Mouse (Mus musculus): ENCODE measurements around the gene Rps2. TPM values are rescaled to one million over a fixed set of nuclear protein-coding genes. Genes with fewer than 3 reads are reported as not detected.

Gene Rps2
- total RNA-seq, 2 experiments from 2014 or later = 284 to 288 TPM

GRCm38 (mm10) chr17:24752415-24753394 lies 34.8 kb downstream of the Rps2 start, which contains the start of gene Hs3st6:
Hs3st6 (plus strand) TSS chr17:24752988.
- no peak for DNase-seq (ENCODE audit: extremely low spot score in 1 of 2, low spot score in 2 of 2)
- TF ChIP-seq CTCF (IDR thresholded peaks at IDR 0.05) = no peak
- intact Hi-C loops (cut with DNase I) = no loop called here

GRCm38 (mm10) chr17:24757394-24757793 lies 39.5 kb downstream of the Rps2 start:
- no peak for DNase-seq (ENCODE audit: extremely low spot score in 1 of 2, low spot score in 2 of 2)
- H3K4me3 ChIP-seq = no peak overlapping the region
- H3K27ac ChIP-seq = no peak overlapping the region
- intact Hi-C loops (cut with DNase I) = no loop called here
- TF ChIP-seq CTCF (IDR thresholded peaks at IDR 0.05) = no peak

More at GRCm38 (mm10) chr17:24752415-24753394, 34.8 kb downstream of the Rps2 start, which contains the start of gene Hs3st6:
- peak within 1 kb of the TSS; percentile 41 for H3K4me3 ChIP-seq
- H3K27ac ChIP-seq = no peak within 1 kb of the TSS

- intact Hi-C loops (cut with DNase I) = no loop called here
- no peak for TF ChIP-seq CTCF (IDR thresholded peaks at IDR 0.05)
- Histone ChIP-seq H3K4me3 (no peak overlapping the region), H3K27ac (no peak overlapping the region)
- DNase-seq (ENCODE audit: extremely low spot score in 1 of 2, low spot score in 2 of 2) = no peak
Measured at GRCm38 (mm10) chr17:24761121-24761520, 43.2 kb downstream of the Rps2 start.

DNA sequence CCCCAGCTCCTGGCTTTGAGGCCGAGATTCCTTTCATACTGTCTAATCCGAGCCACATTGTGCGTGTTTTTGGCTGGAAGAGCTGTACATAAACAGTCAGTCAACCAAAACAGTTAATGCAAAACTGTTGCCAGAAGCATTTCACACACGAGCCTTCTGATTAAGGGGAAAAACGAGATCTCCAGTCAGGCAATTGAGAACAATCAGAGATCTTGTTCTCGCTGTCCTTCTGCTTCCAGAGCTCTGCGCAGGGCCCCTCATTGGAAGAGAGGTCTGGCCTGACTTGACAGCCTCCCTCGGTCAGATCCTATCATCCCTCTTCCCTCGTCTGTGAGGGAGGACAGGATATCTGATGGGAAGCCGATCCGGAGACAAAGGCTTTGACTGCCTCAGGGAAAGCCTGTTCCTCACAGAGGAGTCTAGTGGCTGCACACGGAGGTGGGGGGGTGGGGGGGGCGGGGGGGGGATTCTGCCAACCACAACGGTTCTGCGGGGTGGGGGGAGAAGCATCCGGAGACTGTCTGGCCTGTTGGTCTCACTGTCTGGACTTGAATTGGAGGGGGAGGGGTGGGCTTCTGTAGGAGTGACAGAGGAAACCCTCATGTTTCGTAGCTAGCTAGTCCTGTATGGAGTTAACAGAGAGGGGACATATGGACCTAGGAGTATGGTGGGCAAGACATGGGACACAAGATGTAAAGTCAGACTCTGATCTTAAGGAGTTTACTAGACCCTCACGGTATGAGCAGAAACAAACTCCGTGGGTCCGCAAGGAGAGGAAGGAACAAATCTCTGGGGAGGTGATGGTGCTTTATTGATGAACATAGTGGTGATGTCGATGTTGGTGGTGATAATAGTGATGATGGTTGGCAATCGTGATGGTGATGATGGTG lies 47.3 kb downstream of the Rps2 start:
- intact Hi-C loops (cut with DNase I) = no loop called here
- DNase-seq (ENCODE audit: extremely low spot score in 1 of 2, low spot score in 2 of 2) = no peak
- no peak overlapping the region for H3K4me3 ChIP-seq
- no peak for TF ChIP-seq CTCF (IDR thresholded peaks at IDR 0.05)
- H3K27ac ChIP-seq = no peak overlapping the region

- no peak for TF ChIP-seq CTCF (IDR thresholded peaks at IDR 0.05)
- DNase-seq (ENCODE audit: extremely low spot score in 1 of 2, low spot score in 2 of 2) = no peak
- Histone ChIP-seq H3K4me3 (no peak overlapping the region), H3K27ac (no peak overlapping the region)
- intact Hi-C loops (cut with DNase I) = no loop called here
Measured at GRCm38 (mm10) chr17:24766266-24766875, 48.5 kb downstream of the Rps2 start.

GRCm38 (mm10) chr17:24769146-24769545 lies 51.2 kb downstream of the Rps2 start:
- intact Hi-C loops (cut with DNase I) = no loop called here

More at GRCm38 (mm10) chr17:24769146-24769545, 51.2 kb downstream of the Rps2 start:
- no peak for DNase-seq (ENCODE audit: extremely low spot score in 1 of 2, low spot score in 2 of 2)
- H3K27ac ChIP-seq = no peak overlapping the region
- no peak overlapping the region for H3K4me3 ChIP-seq
- TF ChIP-seq CTCF (IDR thresholded peaks at IDR 0.05) = no peak

Other genes with a start within 250 kb of the Rps2 start
- 10 to 100 TPM; 37.7 to 41.7 TPM for gene E4f1, start 247.8 kb upstream of the Rps2 start, total RNA-seq (2021)
- 10 to 100 TPM; 65.8 to 69.6 TPM for gene Pgp, start 247.7 kb upstream of the Rps2 start, total RNA-seq (2021)
- gene Bricd5, start 244.2 kb upstream of the Rps2 start, total RNA-seq (2021) = 1 to 10 TPM; 1.7 to 1.9 TPM
- gene Mlst8, start 239.0 kb upstream of the Rps2 start, total RNA-seq (2021) = 10 to 100 TPM; 34.5 to 37.1 TPM
- gene Caskin1, start 229.5 kb upstream of the Rps2 start, total RNA-seq (2021) = 100 to 1,000 TPM; 134 to 144 TPM
- 10 to 100 TPM; 81.3 to 85.3 TPM for gene Traf7, start 190.2 kb upstream of the Rps2 start, total RNA-seq (2021)
- gene Rab26, start 183.9 kb upstream of the Rps2 start, total RNA-seq (2021) = 10 to 100 TPM; 53.6 to 54.1 TPM
- 10 to 100 TPM; 89.1 to 97.5 TPM for gene Pkd1, start 168.3 kb upstream of the Rps2 start, total RNA-seq (2021)
- gene Tsc2, start 85.5 kb upstream of the Rps2 start, total RNA-seq (2021) = 100 to 1,000 TPM; 140 to 159 TPM
- gene Nthl1, start 85.4 kb upstream of the Rps2 start, total RNA-seq (2021) = 1 to 10 TPM; 5.5 to 5.7 TPM
- gene Slc9a3r2, start 67.8 kb upstream of the Rps2 start, total RNA-seq (2021) = 10 to 100 TPM; 50.2 to 51.0 TPM
- gene Npw, start 59.7 kb upstream of the Rps2 start, total RNA-seq (2021) = 1 to 10 TPM in 1 of 2 experiments, under 1 TPM in 1; 0.58 to 1.4 TPM
- 10 to 100 TPM; 41.6 to 49.0 TPM for gene Zfp598, start 48.4 kb upstream of the Rps2 start, total RNA-seq (2021)
- gene Syngr3, start 28.2 kb upstream of the Rps2 start, total RNA-seq (2021) = 100 to 1,000 TPM; 177 to 188 TPM
- gene Gfer, start 22.0 kb upstream of the Rps2 start, total RNA-seq (2021) = 10 to 100 TPM; 20.0 to 23.2 TPM
- gene Noxo1, start 21.9 kb upstream of the Rps2 start, total RNA-seq (2021) = 1 to 10 TPM; 3.2 to 3.9 TPM
- gene Tbl3, start 10.5 kb upstream of the Rps2 start, total RNA-seq (2021) = 10 to 100 TPM; 24.7 to 26.4 TPM
- gene Rnf151, start 53 bp upstream of the Rps2 start, total RNA-seq (2021) = 1 to 10 TPM in 1 of 2 experiments, not detected in 1; 1.1 TPM
- 100 to 1,000 TPM; 208 to 222 TPM for gene Ndufb10, start 6.4 kb downstream of the Rps2 start, total RNA-seq (2021)
- gene Rpl3l, start 9.7 kb downstream of the Rps2 start, total RNA-seq (2021) = under 1 TPM; 0.34 to 0.68 TPM
- 10 to 100 TPM; 31.8 to 34.7 TPM for gene Msrb1, start 18.5 kb downstream of the Rps2 start, total RNA-seq (2021)
- under 1 TPM; 0.28 to 0.29 TPM for gene Hs3st6, start 34.9 kb downstream of the Rps2 start, total RNA-seq (2021)
- gene Meiob, start 86.2 kb downstream of the Rps2 start, total RNA-seq (2021) = not detected
- gene Hagh, start 122.0 kb downstream of the Rps2 start, total RNA-seq (2021) = 100 to 1,000 TPM; 129 to 141 TPM
- gene Fahd1, start 132.2 kb downstream of the Rps2 start, total RNA-seq (2021) = 10 to 100 TPM; 17.4 to 20.4 TPM
- gene Igfals, start 147.9 kb downstream of the Rps2 start, total RNA-seq (2021) = not detected
- gene Nubp2, start 168.2 kb downstream of the Rps2 start, total RNA-seq (2021) = 10 to 100 TPM; 30.7 to 32.4 TPM
- 10 to 100 TPM; 58.6 to 63.3 TPM for gene Spsb3, start 168.5 kb downstream of the Rps2 start, total RNA-seq (2021)
- gene Eme2, start 177.0 kb downstream of the Rps2 start, total RNA-seq (2021) = 10 to 100 TPM; 54.8 to 55.2 TPM
- gene Mrps34, start 177.0 kb downstream of the Rps2 start, total RNA-seq (2021) = 10 to 100 TPM; 67.6 to 72.1 TPM
- 10 to 100 TPM; 46.5 to 51.2 TPM for gene Nme3, start 178.4 kb downstream of the Rps2 start, total RNA-seq (2021)
- 100 to 1,000 TPM; 390 to 407 TPM for gene Mapk8ip3, start 218.9 kb downstream of the Rps2 start, total RNA-seq (2021)
- 1 to 10 TPM; 5.3 to 6.9 TPM for gene Jpt2, start 242.6 kb downstream of the Rps2 start, total RNA-seq (2021)

All from left cerebral cortex, adult 2 months (tissue).